Mouse (Mus musculus) cerebellum, adult 9-10 months (tissue): ENCODE results near the gene Gstp3.
"Not testable (repeated sequence)": the region's sequence is repeated elsewhere in the genome, so short reads cannot be mapped to it uniquely, and the experiment has no call there.

Experiments used
- DNase-seq: peaks from one replicate; pipeline ENCODE4 v3.0.0; 2022

Gstp3 gene

GRCm38 (mm10) chr19:4089128-4089527, 29.8 kb upstream of the Gstp3 start:
- no peak for DNase-seq

- DNase-seq: no peak
These were observed 28.8 kb upstream of the Gstp3 start for GRCm38 (mm10) chr19:4088146-4088545.

GRCm38 (mm10) chr19:4087090-4087489, 27.7 kb upstream of the Gstp3 start:
- DNase-seq: no peak

GRCm38 (mm10) chr19:4086156-4086555, 26.8 kb upstream of the Gstp3 start:
- no peak for DNase-seq

- DNase-seq: peak; percentile 55
These were observed 25.6 kb upstream of the Gstp3 start for GRCm38 (mm10) chr19:4084984-4085383.

- DNase-seq: no peak
These were observed 24.5 kb upstream of the Gstp3 start for GRCm38 (mm10) chr19:4083826-4084225.

- peak; percentile 49 for DNase-seq
These were observed 23.9 kb upstream of the Gstp3 start for GRCm38 (mm10) chr19:4083316-4083715.

GRCm38 (mm10) chr19:4082219-4082965, 23.0 kb upstream of the Gstp3 start:
- DNase-seq: peak; percentile 66

- DNase-seq: no peak
These were observed 22.0 kb upstream of the Gstp3 start, which contains the start of gene Cabp2 for GRCm38 (mm10) chr19:4081394-4081793. Gene Cabp2 (plus strand): TSS chr19:4081578.

GRCm38 (mm10) chr19:4080511-4081009, 21.2 kb upstream of the Gstp3 start:
- DNase-seq: peak; percentile 94

- peak; percentile 61 for DNase-seq
These were observed 20.2 kb upstream of the Gstp3 start for GRCm38 (mm10) chr19:4079594-4079993.

GRCm38 (mm10) chr19:4075531-4075930, 16.2 kb upstream of the Gstp3 start:
- no peak for DNase-seq

GRCm38 (mm10) chr19:4072706-4073424, 13.5 kb upstream of the Gstp3 start:
- DNase-seq: no peak

GRCm38 (mm10) chr19:4071406-4071805, 12.0 kb upstream of the Gstp3 start:
- DNase-seq: no peak

- no peak for DNase-seq
These were observed 11.4 kb upstream of the Gstp3 start for GRCm38 (mm10) chr19:4070756-4071155.

- no peak for DNase-seq
These were observed 10.9 kb upstream of the Gstp3 start for GRCm38 (mm10) chr19:4070311-4070710.

- DNase-seq: no peak
These were observed 9.5 kb upstream of the Gstp3 start for GRCm38 (mm10) chr19:4068717-4069410.

GRCm38 (mm10) chr19:4068242-4068641, 8.9 kb upstream of the Gstp3 start:
- DNase-seq: not testable (repeated sequence)

- DNase-seq: no peak
These were observed 7.5 kb upstream of the Gstp3 start for GRCm38 (mm10) chr19:4066877-4067276.

- DNase-seq: no peak
These were observed 6.9 kb upstream of the Gstp3 start for GRCm38 (mm10) chr19:4066280-4066679.

GRCm38 (mm10) chr19:4064501-4064900, 5.1 kb upstream of the Gstp3 start:
- not testable (repeated sequence) for DNase-seq

- DNase-seq: not testable (repeated sequence)
These were observed 4.0 kb upstream of the Gstp3 start for GRCm38 (mm10) chr19:4063357-4063756.

GRCm38 (mm10) chr19:4060899-4061465, 1.6 kb upstream of the Gstp3 start:
- no peak for DNase-seq
